Mouse (Mus musculus) megakaryocyte-erythroid progenitor cell, adult 5 weeks (primary cell): Measurements from ENCODE around the gene Evc2. TPM values are rescaled to one million over a fixed set of nuclear protein-coding genes. Genes with fewer than 3 reads are reported as not detected.

Experiments
- polyA plus RNA-seq: library from polyadenylated mRNA; stranded (reverse); fragments of >175 nt; gene quantifications from 2 replicates; pipeline ENCODE4 v1.2.3, GENCODE M21; 2012

The Evc2 gene
- polyA plus RNA-seq, result 0.16 TPM in 1 of 2 replicates, not detected in the other

DNA sequence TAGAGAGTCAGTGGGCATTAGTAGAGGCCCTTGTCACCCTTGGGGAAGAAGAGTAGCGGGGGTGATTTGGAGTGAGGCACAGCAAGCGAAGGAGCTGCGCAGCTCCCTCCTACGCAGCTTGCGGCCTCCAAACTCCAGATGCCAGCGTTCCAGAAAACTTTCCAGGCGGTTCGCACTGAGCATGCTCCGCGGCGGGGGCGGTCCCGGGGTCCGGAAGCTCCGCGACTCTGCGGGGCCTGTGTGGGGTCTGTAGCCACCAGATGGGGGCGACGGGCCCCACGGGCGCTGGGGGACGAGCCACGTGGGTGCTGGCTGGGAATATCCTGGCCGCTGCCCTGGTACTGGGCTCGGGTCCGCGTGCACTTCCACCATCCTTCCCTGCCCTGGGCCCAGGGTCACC lies at the start of gene Evc2:
TSS of gene Evc2 (plus strand) at position 212 of the 400 bp plus-strand sequence.

DNA sequence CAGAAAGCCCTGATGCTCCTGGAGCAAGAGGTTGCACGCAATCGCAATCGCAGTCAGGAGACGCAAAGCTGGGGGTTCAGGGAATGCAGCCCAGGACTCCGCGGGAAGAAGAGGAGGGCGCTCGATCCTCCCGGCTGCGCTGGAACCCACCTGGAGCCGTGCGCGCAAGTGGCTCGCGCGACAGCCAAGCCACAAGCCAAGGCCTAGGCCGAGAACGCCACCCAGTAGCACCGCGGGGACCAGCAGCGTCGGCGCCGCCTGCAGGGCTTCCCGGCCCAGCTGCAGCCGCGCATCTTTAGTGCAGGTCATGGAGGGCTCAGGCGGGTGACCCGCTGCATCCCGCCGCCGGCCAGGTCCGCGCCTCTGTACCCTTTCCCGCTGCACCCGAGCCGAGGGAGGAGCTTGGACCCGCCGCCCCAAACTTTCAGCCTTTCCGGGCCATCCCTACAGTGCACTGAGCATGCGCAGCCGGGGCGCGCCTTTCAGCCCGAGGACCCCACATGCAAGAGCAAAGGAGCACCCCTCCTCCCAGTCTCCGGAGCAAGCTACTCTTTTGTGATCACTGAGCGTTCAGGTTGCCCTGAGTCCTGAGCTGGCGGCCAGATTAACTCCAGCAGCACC lies 1.7 kb upstream of the Evc2 start, which contains the start of gene Evc:
TSS of gene Evc (minus strand) at position 410 of the 621 bp plus-strand sequence.

Other genes starting within 250 kb of the Evc2 start
- not detected in 2 replicates for gene Crmp1, start 96.6 kb upstream of the Evc2 start, polyA plus RNA-seq
- gene Evc, start 1.6 kb upstream of the Evc2 start, polyA plus RNA-seq, result 0.09 and 0.27 TPM in 2 replicates